Mouse (Mus musculus) adrenal gland, postnatal 0 days (tissue): ENCODE results near the gene Zfp9. TPM values are rescaled to one million over a fixed set of nuclear protein-coding genes. Genes with fewer than 3 reads are reported as not detected.

Source experiments
- microRNA-seq: library from miRNA; unstranded; fragments of <30 nt; microRNA quantifications from one replicate; pipeline ENCODE4, GENCODE M21; 2016; ENCODE audit warnings: borderline replicate concordance; ENCODE audit not compliant: insufficient number of aligned reads
- polyA plus RNA-seq: library from polyadenylated mRNA; unstranded; fragments of >200 nt; fragmentation: Nextera tagmentation; extraction: Ambion mirVana; gene quantifications from 2 replicates; pipeline ENCODE4 v1.2.1, GENCODE M21; 2015

Gene Zfp9
- polyA plus RNA-seq, result 5.2 and 7.4 TPM in 2 replicates

DNA sequence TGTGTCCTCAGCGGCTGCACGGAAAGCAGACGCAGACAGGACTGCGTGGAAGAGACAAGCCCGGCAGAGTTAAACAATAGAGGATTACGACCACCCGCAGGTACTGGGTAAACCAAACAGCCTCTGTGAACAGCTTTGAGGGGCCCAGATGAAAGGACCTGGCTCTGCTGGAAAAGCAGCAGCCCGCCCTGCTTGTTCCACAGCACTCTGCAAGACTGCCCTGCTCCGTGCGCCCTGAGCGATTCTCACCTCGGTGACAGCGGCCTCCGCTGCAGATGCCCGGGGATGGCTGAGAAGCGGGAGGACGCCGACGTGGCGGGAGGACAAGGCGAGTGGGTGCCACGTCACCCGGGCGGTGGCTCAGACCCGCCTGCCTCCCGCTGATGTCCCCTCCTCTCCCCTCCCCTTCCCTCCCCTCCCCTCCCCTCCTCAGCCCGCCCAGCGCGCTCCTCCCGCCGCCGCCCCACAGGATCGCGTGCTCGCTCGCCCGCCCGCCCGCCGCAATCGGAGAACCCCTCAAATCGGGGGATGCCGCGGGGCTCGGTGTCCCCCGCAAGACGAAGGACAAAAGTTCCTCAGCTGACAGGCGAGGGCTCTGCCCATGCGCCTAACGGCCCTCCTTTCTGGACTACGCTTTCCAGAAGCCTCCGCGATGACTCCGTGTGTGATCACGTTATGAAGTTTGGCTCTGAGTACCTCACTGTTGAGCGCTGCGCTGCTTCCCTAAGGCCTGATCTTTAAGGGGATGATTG lies at the start of gene Zfp9:
Gene Zfp9 (minus strand): TSS at position 364 of the 752 bp plus-strand sequence.

DNA sequence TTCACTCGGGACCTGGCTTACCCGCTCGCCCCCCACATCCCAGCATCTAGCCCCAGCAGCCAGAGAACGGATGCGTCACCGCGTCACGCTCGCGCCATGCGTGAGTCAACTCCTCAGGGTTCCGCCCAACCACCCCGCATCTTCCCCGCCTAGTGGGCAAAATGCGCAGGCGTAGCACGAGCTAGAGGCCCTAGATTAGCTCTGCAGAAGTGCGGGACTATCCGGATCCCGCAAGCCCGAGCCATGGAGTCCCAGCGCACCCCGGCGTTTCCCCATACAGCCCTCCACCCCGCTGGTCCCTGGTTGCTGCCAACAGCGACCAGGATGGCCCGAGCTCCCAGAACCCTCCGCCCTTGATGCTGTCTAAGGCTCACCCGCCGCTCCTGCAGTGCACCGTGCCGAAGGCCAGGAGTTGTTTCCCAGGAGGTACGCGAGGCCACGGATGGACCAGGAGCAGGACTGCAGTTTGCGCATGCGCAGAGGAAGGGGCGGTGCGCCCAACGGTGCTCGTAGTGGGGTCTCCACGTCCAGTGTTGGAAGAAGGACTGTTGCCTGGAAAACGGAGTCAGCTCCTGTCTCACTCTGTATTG lies 24.0 kb downstream of the Zfp9 start, which contains the start of gene Zfp248:
Gene Zfp248 (minus strand): TSS at position 487 of the 590 bp plus-strand sequence.

DNA sequence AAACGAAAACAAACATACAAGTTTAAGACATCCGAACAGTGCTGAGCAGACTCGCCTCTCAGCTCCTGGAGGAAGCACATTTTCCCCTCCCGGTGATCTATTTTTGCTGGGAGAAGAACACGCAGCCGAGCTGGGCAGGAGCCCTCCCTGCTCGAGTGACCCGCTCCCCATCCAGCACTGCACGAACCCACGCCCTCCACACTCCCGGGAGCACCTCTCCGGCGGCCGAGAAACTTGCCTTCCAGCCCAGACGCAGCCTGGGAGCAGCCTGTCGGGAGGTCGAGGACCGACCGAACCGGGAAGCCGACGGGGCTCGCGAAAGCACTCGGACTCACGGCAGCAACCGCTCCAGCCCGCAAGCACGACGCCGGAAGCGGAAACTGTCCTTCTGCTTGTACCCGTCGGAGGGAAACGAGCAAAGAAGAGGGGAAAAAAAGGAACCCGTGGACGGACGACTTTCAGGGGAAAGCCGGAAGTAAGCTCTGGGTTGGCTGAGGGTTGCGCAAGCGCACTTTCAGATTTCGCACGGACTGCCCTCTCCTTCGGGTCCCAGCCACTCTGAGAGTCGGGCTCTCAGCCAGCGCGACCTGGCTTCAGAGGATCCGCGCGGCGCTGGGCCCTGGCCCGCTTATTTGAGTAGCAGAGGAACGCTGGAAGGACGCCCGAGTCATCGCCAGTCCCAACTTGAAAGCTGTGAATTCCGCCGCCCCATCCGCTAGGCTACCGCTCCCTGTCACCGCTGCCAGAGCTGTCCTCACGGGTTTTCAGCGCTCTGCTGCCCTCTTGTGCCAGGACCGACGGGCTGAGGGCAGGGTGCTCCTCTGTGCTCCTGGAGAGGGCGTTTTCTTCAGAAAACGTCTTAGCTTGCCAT lies 59.8 kb downstream of the Zfp9 start, which contains the start of gene Bms1:
Gene Bms1 (minus strand): TSS at position 425 of the 871 bp plus-strand sequence.

Small RNAs within 50 kb of the gene (microRNA-seq; reads per million reads assigned to microRNA genes)
- gene Gm25953, result not detected

Other genes with a start within 250 kb of the Zfp9 start
- 8.0 and 11.0 TPM in 2 replicates for gene Bms1, start 59.8 kb downstream of the Zfp9 start, polyA plus RNA-seq
- gene Zfp248, start 23.8 kb downstream of the Zfp9 start, polyA plus RNA-seq, result 4.7 and 5.0 TPM in 2 replicates
- gene Ankrd26, start 82.9 kb upstream of the Zfp9 start, polyA plus RNA-seq, result 4.3 and 8.5 TPM in 2 replicates